Mouse (Mus musculus): Measurements from ENCODE around the gene Rsrc1.

Gene Rsrc1

DNA sequence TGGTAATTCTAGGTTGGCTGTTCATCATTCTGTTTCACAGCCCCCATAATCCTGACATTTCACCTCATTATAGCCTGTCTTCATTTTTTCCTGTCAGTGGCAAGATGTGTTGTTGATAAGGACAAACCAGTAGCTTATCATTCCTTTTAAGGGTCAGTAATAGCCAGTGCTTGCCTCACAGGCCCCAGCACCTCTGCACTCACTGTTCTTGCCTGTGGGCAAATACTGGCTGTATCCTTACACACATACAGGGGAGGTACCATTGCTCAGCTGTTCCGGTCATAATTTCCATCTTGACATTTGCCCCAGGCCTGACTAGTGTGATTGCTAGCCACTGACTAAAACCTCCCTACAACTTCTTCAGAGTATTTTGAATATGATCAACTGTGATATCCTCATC is 302.8 kb downstream of the Rsrc1 start:
- no peak for DNase-seq

- DNase-seq = peak; percentile 6 to 39
These were observed 303.7 kb downstream of the Rsrc1 start for GRCm38 (mm10) chr3:67284848-67285247.

DNA sequence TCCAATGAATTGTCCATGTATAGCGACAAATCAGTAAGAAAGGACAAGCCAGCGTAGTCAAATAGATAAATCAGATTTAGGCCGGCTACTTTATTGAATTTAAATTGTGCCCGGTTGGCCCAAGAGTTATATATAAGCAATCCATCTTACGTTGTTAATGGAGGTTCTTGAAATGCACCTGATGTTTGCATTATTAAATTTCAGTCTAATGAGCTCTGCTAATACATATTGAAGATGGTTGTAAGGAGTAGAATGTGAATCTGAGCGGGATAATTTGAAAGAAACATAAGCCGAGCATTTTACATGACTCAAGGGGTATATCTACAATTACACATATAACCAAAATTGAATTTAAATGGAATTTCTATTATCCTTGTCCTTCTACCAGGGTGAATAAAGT is 307.5 kb downstream of the Rsrc1 start:
- no peak for DNase-seq

DNA sequence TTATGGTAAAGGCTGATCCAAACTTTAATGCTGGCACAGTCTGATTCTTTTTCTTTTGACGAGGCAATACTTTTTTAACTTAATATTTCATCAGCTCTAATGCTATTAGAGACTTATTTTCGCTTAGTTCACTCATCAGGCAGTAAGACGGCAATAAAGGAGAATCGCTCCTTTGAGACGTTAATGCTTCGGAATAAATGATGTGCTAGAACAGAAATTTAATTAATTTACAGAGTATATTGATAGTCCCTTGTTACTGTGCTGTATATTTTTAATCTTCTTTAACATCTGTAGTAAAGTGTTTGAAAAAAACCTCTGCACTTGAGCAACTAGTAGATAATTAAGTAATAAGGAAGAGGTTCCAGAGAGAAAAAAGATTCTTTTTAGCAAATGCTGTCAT is 308.3 kb downstream of the Rsrc1 start:
- DNase-seq = no peak

DNA sequence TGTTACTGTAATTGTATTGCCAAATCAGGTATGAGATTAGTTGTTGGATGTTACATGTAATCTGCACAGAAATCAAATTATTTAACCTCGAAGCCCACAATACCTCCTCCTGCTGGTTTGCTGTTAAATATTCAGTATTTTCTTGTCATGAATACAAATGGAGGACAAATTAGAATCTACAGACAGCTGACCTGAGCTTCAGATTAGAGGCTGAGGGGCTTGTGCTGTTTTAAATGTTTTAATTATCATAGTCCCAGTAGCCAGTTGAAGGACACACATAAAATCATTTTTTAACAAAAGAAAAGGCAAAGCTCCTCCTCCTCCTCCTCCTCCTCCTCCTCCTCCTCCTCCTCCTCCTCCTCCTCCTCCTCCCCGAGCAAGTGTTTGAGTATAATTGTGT is 327.5 kb downstream of the Rsrc1 start:
- no peak for DNase-seq

GRCm38 (mm10) chr3:67309644-67310311 is 328.6 kb downstream of the Rsrc1 start:
- DNase-seq = no peak

GRCm38 (mm10) chr3:67311436-67311835 is 330.2 kb downstream of the Rsrc1 start:
- no peak for DNase-seq

DNA sequence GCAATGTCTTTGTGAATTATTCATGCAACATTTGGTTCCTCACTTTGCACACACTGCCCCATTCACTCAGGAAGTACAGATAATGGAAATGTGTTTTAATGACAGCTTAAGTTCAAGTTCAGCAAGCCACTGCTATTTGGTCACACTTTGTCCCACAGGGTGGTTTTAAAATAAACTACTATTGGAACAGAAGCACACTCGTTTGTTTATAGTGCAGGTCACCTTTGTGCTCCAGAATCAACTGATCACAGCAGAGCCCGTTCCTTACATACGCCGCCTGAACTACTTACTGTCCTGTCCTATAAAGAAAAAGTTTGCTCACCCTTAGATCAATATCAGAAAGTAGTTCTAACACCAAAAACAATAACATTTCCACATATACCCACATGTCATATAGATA is 341.2 kb downstream of the Rsrc1 start:
- no peak for DNase-seq

DNA sequence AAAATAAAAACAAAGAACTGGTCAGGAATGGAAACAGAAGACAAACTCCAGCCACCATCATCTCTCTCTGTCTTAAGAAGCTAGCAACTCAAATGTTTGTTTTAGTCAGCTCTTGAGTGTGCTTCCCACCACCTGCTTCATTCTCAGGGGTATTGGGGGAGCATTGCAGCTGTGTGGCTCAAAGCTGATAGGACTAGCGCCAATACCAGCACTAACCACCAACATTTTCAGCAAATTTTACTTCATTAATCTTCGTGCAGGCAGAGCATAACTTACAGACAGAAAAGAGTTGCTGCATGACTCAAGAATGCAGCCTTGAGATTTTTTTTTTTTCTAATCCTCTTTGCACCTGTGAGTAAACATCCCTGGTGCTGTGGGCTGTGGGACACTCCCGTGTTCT is 358.4 kb downstream of the Rsrc1 start:
- no peak for DNase-seq

DNA sequence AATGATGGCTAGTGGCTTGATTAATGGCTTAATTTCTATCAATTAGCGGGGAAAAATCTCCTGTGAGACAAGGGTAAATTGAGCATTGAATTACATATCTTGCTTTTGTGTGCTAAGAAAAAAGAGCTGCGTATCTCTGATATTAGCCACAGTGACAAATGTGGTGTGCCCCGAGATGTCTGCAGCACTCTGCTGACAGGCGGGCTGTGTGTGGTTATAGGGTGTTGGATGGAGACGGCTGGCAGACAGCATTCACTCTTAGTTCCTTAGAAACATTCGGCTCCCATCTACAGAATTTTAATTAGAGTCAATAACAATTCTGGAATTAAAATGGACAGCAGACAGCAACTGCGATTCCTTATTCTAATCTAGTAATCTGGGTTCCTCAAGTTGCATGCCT is 359.7 kb downstream of the Rsrc1 start:
- DNase-seq = no peak

DNA sequence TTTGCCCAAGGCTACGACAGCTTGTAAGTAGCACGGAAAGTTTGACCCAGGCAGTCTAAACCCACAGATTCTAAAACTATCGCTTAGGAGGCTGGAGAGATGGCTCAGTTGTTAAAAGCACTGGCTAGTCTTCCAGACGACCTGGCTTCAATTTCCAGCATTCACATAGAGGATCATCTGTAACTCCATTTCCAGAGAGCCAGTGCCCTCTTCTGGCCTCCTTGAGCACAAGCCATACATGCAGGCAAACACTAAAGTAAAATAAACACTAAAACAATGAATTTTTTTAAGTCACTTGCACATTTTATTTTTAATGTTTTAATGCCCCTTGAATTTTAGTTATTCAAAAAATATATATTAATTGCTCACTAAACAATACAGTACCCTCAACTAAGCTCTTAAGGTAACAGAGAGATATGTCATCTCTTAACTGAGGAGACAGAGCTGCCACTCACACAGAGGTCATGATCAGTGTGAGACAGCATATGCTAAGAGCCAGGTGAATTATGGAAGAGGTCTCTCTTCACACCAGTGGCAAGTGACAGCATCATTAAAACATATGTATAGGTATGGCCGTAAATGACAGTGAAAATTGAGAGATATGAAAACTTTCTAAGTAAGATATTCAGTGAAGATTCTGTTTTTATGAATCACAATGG is 361.9 kb downstream of the Rsrc1 start:
- peak in 1 of 2 experiments; percentile 13 for DNase-seq

DNA sequence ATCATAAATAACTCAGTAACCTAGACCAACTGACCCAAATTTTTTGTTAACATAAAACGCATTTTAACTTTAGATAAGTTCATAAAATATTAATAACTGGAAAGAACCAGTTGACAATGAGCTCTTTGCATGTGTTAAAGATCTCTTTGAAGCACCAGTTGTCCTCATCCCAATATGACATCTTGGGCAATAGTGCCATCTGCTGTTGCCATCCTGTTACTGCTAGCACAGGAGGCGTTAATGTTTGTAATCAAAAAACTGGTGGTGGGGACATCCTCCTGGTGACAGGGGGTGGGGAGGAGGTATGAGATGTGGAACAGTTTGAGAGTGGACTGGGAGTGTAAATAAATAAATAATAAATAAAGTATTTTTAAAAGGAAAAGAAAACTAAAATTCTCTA is 363.4 kb downstream of the Rsrc1 start:
- DNase-seq = peak; percentile 48 to 74

GRCm38 (mm10) chr3:67346674-67347073 is 365.5 kb downstream of the Rsrc1 start:
- no peak for DNase-seq

- DNase-seq = no peak
These were observed 370.4 kb downstream of the Rsrc1 start for GRCm38 (mm10) chr3:67351406-67352127.

- DNase-seq = peak; percentile 25 to 67
These were observed 371.1 kb downstream of the Rsrc1 start for GRCm38 (mm10) chr3:67352128-67352762.

DNA sequence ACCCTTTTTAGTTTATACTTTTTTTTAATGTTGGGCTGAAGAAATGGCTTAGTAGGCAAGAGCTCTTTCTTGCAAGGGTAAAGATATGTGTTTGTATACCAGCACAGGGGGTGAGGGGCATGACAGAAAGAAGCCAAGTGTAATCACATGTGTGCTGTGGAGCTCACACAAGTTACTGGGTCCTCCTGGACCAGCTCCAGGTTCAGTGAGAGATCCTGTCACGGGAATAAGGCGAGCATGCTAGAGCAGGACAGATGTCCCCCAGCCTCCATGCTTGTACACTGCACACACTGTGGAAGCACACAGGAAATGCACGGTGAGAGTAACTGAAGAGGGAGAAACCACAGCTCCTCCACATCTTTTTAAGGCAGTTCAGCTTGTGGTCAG is 371.6 kb downstream of the Rsrc1 start:
- DNase-seq = no peak

- no peak for DNase-seq
These were observed 377.2 kb downstream of the Rsrc1 start for GRCm38 (mm10) chr3:67358376-67358775.

DNA sequence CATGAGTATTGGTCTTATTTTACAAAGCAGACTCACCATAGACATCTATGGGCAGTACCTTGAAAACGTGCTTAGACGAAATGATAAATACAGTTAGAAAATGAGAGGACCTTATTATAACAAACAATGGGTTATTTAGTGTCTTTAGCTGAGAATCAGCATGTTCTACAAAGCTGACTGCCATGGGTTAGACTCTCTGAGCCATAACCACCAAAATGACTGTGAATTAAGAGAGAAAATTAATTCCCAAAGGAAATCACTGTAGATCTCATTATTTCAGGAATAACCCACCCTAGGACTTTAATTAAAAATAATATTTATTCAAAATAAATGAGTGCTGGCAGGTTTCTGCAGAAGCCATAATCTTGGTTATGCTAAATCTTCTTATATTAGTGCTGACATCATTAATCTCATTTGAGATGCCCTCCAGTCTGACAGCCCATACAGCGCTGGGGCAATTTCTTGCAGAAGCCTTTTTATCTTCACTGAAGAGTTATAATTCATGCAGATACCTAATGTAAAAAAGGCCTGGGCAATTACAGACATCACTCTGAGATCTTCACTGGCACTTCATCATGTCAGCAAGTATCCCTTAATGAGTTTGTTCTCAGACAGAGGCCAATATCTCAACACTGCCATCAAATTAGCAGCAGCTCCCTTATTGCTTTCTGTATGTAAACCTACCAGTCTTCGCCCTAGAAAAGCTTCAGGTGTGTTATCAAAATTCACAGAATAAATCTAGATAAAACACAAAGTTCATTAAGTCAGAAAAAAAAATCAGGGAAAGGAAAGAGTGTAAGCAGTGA is 385.1 kb downstream of the Rsrc1 start:
- no peak for DNase-seq

- DNase-seq = no peak
These were observed 386.3 kb downstream of the Rsrc1 start for GRCm38 (mm10) chr3:67367481-67367880.

DNA sequence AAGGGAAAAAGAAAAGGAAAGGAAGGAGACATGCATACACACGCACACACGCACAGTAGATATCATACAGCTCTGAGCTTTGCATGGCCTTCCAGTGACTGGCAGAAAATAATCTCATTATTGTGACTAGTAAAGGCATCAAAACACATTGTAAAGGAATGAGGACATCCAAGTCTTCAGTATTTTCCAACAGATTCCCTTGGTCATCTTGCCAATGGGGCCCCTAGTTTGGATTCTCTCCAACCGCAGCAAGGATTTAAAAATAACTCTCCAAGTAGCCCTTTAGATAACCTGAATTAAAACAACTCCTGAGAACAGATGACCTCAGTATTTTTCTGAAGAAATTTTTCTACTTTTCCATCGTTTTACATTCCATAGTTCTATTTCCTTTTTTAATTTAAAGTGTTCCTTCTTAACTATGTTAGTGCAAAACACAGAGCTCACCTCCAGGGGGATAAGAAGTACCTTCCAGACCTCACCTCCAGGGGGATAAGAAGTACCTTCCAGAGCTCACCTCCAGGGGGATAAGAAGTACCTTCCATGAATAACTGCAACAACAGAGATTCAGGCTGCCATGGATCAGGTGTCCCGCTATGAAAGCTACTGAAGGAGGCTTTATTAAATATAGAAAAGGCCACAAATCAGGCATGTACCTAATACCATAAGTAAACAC is 388.4 kb downstream of the Rsrc1 start:
- no peak for DNase-seq

- DNase-seq = no peak
These were observed 391.0 kb downstream of the Rsrc1 start for GRCm38 (mm10) chr3:67372194-67372593.

GRCm38 (mm10) chr3:67372781-67373180 is 391.6 kb downstream of the Rsrc1 start:
- no peak for DNase-seq

Measured in cerebellum, postnatal 25 days (tissue).